Mouse (Mus musculus): ENCODE data around the gene Mllt1.

DNA sequence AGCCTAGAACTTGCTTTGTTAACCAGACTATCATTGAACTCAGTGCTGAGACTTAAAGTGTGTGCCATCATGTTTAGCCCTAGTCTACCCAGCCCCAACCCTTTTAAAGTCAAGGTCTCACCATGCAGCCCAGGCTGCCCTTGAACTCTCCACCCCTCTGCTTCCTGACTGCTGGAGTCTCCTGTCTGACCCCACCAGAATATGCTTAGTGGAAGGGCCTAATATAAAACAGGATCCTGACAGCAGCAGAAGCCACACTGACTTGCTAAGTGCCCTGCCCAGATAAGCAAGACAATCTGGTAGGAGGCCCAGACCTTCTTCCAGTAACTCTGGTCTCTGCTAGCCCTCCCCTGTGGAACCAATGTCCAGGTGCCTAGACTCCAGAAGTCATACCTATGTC, 6.1 kb downstream of the Mllt1 start:
- TF ChIP-seq CHD2 (IDR thresholded peaks at IDR 0.05; ENCODE audit: low read depth, low read length) (no peak), MAFK (IDR thresholded peaks at IDR 0.05; ENCODE audit: insufficient read depth, low read depth, low read length) (no peak), ZC3H11A (IDR thresholded peaks at IDR 0.05; ENCODE audit: borderline replicate concordance, low read depth, low read length) (no peak), ZNF384 (IDR thresholded peaks at IDR 0.05; ENCODE audit: low read depth, low read length) (no peak), HCFC1 (IDR thresholded peaks at IDR 0.05; ENCODE audit: borderline replicate concordance, insufficient read depth, low read length) (no peak)

All from ES-E14 (cell line).